Mouse (Mus musculus): ENCODE data around the gene BC004004. TPM values are rescaled to one million over a fixed set of nuclear protein-coding genes. Genes with fewer than 3 reads are reported as not detected.

BC004004 gene
- polyA plus RNA-seq, 1 experiment from 2014 or later: 83.0 TPM

- no peaks in the 10 kb centered on the region for H3K9me3 ChIP-seq (replicated peaks; ENCODE audit: control insufficient read depth, low read length)
- WGBS: 78% methylated on average over 4 of the region's 4 CpGs
- no peak overlapping the region for H3K27ac ChIP-seq (ENCODE audit: low read length)
- no peak overlapping the region for H3K4me3 ChIP-seq (replicated peaks; ENCODE audit: low read length)
- ATAC-seq (ENCODE audit: insufficient read depth, low FRiP score): no peak
- H3K9ac ChIP-seq (ENCODE audit: low read length): no peak overlapping the region
- 0 out of 2 replicates have a peak, but pooled peaks cover 4% of the 10 kb centered on the region for H3K4me1 ChIP-seq (ENCODE audit: control insufficient read depth, insufficient read depth, low read length)
- peaks cover 32% of the 10 kb centered on the region for H3K36me3 ChIP-seq (ENCODE audit: control insufficient read depth, insufficient read depth, low read length)
- H3K4me2 ChIP-seq (ENCODE audit: low read depth, low read length): no peak overlapping the region
- H3K27me3 ChIP-seq (ENCODE audit: control insufficient read depth, insufficient read depth, low read length): no peaks in the 10 kb centered on the region
Measured at GRCm38 (mm10) chr17:29332186-29332685, 63.6 kb downstream of the BC004004 start.

GRCm38 (mm10) chr17:29336266-29336990 lies 67.8 kb downstream of the BC004004 start:
- Histone ChIP-seq H3K4me2 (ENCODE audit: low read depth, low read length) (no peak overlapping the region), H3K4me1 (ENCODE audit: control insufficient read depth, insufficient read depth, low read length) (peaks cover 12% of the 10 kb centered on the region; the same call in 1 of the 2 replicates), H3K9ac (ENCODE audit: low read length) (no peak overlapping the region), H3K4me3 (replicated peaks; ENCODE audit: low read length) (no peak overlapping the region), H3K27ac (ENCODE audit: low read length) (no peak overlapping the region), H3K36me3 (ENCODE audit: control insufficient read depth, insufficient read depth, low read length) (peaks cover 41% of the 10 kb centered on the region), H3K27me3 (ENCODE audit: control insufficient read depth, insufficient read depth, low read length) (no peaks in the 10 kb centered on the region), H3K9me3 (replicated peaks; ENCODE audit: control insufficient read depth, low read length) (no peaks in the 10 kb centered on the region)
- ATAC-seq (ENCODE audit: insufficient read depth, low FRiP score): no peak
- 91% methylated on average over 19 of the region's 19 CpGs for WGBS

GRCm38 (mm10) chr17:29337979-29338823 lies 69.6 kb downstream of the BC004004 start:
- Histone ChIP-seq H3K9me3 (replicated peaks; ENCODE audit: control insufficient read depth, low read length) (no peaks in the 10 kb centered on the region), H3K4me1 (ENCODE audit: control insufficient read depth, insufficient read depth, low read length) (peaks cover 25% of the 10 kb centered on the region), H3K27me3 (ENCODE audit: control insufficient read depth, insufficient read depth, low read length) (no peaks in the 10 kb centered on the region), H3K4me2 (ENCODE audit: low read depth, low read length) (no peak overlapping the region), H3K36me3 (ENCODE audit: control insufficient read depth, insufficient read depth, low read length) (peaks cover 33% of the 10 kb centered on the region), H3K9ac (ENCODE audit: low read length) (no peak overlapping the region), H3K27ac (ENCODE audit: low read length) (peak overlapping the region; percentile 50; the same call in 1 of the 2 replicates), H3K4me3 (replicated peaks; ENCODE audit: low read length) (no peak overlapping the region)
- no peak for ATAC-seq (ENCODE audit: insufficient read depth, low FRiP score)
- WGBS: 83% methylated on average over 9 of the region's 9 CpGs

- Histone ChIP-seq H3K4me2 (ENCODE audit: low read depth, low read length) (no peak overlapping the region), H3K4me1 (ENCODE audit: control insufficient read depth, insufficient read depth, low read length) (peaks cover 25% of the 10 kb centered on the region), H3K4me3 (replicated peaks; ENCODE audit: low read length) (no peak overlapping the region), H3K27ac (ENCODE audit: low read length) (peak overlapping the region; percentile 50), H3K27me3 (ENCODE audit: control insufficient read depth, insufficient read depth, low read length) (no peaks in the 10 kb centered on the region), H3K36me3 (ENCODE audit: control insufficient read depth, insufficient read depth, low read length) (peaks cover 31% of the 10 kb centered on the region), H3K9ac (ENCODE audit: low read length) (no peak overlapping the region), H3K9me3 (replicated peaks; ENCODE audit: control insufficient read depth, low read length) (no peaks in the 10 kb centered on the region)
- 86% methylated on average over 11 of the region's 11 CpGs for WGBS
- ATAC-seq (ENCODE audit: insufficient read depth, low FRiP score): no peak
Measured at GRCm38 (mm10) chr17:29339170-29339768, 70.7 kb downstream of the BC004004 start.

- no peak for ATAC-seq (ENCODE audit: insufficient read depth, low FRiP score)
- Histone ChIP-seq H3K4me1 (ENCODE audit: control insufficient read depth, insufficient read depth, low read length) (peaks cover 28% of the 10 kb centered on the region), H3K4me3 (replicated peaks; ENCODE audit: low read length) (no peak overlapping the region), H3K36me3 (ENCODE audit: control insufficient read depth, insufficient read depth, low read length) (peaks cover 27% of the 10 kb centered on the region), H3K27ac (ENCODE audit: low read length) (peak overlapping the region; percentile 84), H3K27me3 (ENCODE audit: control insufficient read depth, insufficient read depth, low read length) (no peaks in the 10 kb centered on the region), H3K9me3 (replicated peaks; ENCODE audit: control insufficient read depth, low read length) (no peaks in the 10 kb centered on the region), H3K9ac (ENCODE audit: low read length) (peak overlapping the region; percentile 24), H3K4me2 (ENCODE audit: low read depth, low read length) (no peak overlapping the region)
- 70% methylated on average over 18 of the region's 18 CpGs for WGBS
Measured at GRCm38 (mm10) chr17:29340406-29341261, 72.0 kb downstream of the BC004004 start.

GRCm38 (mm10) chr17:29341591-29342003 lies 73.0 kb downstream of the BC004004 start:
- H3K27me3 ChIP-seq (ENCODE audit: control insufficient read depth, insufficient read depth, low read length): no peaks in the 10 kb centered on the region
- peak overlapping the region; percentile 55; the same call in 1 of the 2 replicates for H3K9ac ChIP-seq (ENCODE audit: low read length)
- peak; percentile 41; the same call in 1 of the 2 replicates for ATAC-seq (ENCODE audit: insufficient read depth, low FRiP score)
- peak overlapping the region; percentile 84 for H3K27ac ChIP-seq (ENCODE audit: low read length)
- H3K36me3 ChIP-seq (ENCODE audit: control insufficient read depth, insufficient read depth, low read length): peaks cover 23% of the 10 kb centered on the region
- no peaks in the 10 kb centered on the region for H3K9me3 ChIP-seq (replicated peaks; ENCODE audit: control insufficient read depth, low read length)
- peaks cover 38% of the 10 kb centered on the region for H3K4me1 ChIP-seq (ENCODE audit: control insufficient read depth, insufficient read depth, low read length)
- peak overlapping the region; percentile 22; the same call in 1 of the 2 replicates for H3K4me2 ChIP-seq (ENCODE audit: low read depth, low read length)
- WGBS: 18% methylated on average over 9 of the region's 9 CpGs
- 0 out of 2 replicates have a peak overlapping the region, but pooled peaks have one; percentile 10 for H3K4me3 ChIP-seq (replicated peaks; ENCODE audit: low read length)

GRCm38 (mm10) chr17:29342010-29342910 lies 73.7 kb downstream of the BC004004 start:
- peak overlapping the region; percentile 22; the same call in 1 of the 2 replicates for H3K4me2 ChIP-seq (ENCODE audit: low read depth, low read length)
- peaks cover 18% of the 10 kb centered on the region; the same call in 1 of the 2 replicates for H3K36me3 ChIP-seq (ENCODE audit: control insufficient read depth, insufficient read depth, low read length)

More at GRCm38 (mm10) chr17:29342010-29342910, 73.7 kb downstream of the BC004004 start:
- ATAC-seq (ENCODE audit: insufficient read depth, low FRiP score): peak; percentile 73
- H3K4me3 ChIP-seq (replicated peaks; ENCODE audit: low read length): 0 out of 2 replicates have a peak overlapping the region, but pooled peaks have one; percentile 10
- peaks cover 39% of the 10 kb centered on the region for H3K4me1 ChIP-seq (ENCODE audit: control insufficient read depth, insufficient read depth, low read length)
- no peaks in the 10 kb centered on the region for H3K27me3 ChIP-seq (ENCODE audit: control insufficient read depth, insufficient read depth, low read length)
- H3K27ac ChIP-seq (ENCODE audit: low read length): peak overlapping the region; percentile 84
- WGBS: 37% methylated on average over 13 of the region's 13 CpGs
- H3K9me3 ChIP-seq (replicated peaks; ENCODE audit: control insufficient read depth, low read length): no peaks in the 10 kb centered on the region
- peak overlapping the region; percentile 55 for H3K9ac ChIP-seq (ENCODE audit: low read length)
